Mouse (Mus musculus) induced T-regulatory cell, adult 2 months (primary cell): ENCODE data around the gene Chrna9.

ENCODE experiments used
- DNase-seq: peaks from one replicate; pipeline ENCODE4 v3.0.0-alpha.2; 2012; ENCODE audit warnings: low read depth

Gene Chrna9

GRCm38 (mm10) chr5:65919326-65919725, 15.4 kb upstream of the Chrna9 start:
- DNase-seq: peak; percentile 83

- no peak for DNase-seq
These were observed 14.8 kb upstream of the Chrna9 start for GRCm38 (mm10) chr5:65919904-65920303.

DNA sequence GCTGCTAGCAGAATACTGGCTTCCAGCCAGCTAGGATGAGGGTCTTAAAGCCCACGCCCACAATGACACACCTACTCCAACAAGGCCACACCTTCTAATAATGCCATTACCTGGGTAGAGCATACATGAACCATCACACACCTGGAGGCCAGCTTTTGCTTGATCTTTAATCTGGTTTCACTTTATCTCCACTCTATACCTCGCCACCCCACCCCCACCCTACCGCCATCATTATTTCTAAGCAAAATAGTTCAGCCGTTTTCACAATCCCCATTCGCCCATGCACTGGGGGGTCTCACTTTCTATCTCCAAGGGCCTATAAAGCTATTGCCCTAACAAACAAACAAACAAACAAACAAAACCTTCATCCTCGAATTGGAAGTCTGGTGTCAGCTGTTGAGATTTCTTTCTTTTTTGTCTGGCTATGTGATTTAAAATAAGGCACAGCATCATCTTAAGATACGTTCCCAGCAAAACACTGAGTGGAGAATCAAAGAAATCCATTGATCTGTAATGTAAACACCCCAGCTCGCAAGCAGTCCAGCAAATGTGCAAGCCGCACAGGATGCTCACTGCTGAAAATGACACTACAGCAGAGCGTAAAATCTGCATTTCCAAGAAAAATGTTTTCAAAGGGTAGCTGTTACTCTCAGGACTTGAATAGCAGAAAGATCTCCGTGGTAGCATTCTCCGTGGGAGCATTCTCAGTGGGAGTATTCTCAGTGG, 13.9 kb upstream of the Chrna9 start:
- DNase-seq: peak; percentile 72

GRCm38 (mm10) chr5:65921477-65922138, 13.1 kb upstream of the Chrna9 start:
- DNase-seq: peak; percentile 83

GRCm38 (mm10) chr5:65926666-65927065, 8.1 kb upstream of the Chrna9 start:
- DNase-seq: no peak

DNA sequence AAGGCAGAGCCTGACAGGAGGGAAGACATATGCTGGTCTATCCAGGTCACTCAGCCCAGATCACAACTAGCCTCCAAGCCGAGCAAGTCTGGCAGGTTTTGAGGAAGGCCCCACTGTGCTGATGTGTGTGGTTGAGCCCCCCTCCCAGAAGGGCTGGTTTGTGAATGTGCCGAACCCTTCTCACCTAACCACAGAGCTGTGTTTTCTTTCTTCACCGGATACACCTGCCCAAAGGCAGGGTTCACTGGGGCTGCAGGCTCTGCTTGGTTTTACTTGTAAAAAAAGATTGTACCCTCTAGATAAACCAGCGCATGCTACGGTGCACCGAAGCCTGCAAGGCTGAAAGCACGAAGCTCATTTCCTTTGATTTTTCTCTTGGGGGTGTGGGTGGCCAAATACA, 5.6 kb upstream of the Chrna9 start:
- DNase-seq: peak; percentile 89

- peak; percentile 52 for DNase-seq
These were observed 4.5 kb upstream of the Chrna9 start for GRCm38 (mm10) chr5:65930171-65930570.

DNA sequence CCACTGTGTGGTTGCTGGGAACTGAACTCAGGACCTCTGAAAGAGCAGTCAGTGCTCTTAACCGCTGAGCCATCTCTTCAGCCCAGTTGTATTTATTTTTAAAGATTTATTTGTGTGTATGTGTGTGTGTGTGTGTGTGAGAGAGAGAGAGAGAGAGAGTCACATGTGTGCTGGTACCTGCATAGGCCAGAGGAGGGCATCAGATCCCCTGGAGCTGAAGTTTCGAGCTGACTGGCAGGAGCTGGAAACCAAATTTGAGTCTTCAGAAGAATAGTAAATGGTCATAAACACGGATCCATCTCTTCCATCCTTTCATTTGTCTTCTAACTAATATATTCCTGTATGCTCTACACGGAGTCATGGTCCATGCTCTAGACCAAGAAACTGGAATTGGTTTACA, 1.5 kb upstream of the Chrna9 start:
- peak; percentile 28 for DNase-seq

DNA sequence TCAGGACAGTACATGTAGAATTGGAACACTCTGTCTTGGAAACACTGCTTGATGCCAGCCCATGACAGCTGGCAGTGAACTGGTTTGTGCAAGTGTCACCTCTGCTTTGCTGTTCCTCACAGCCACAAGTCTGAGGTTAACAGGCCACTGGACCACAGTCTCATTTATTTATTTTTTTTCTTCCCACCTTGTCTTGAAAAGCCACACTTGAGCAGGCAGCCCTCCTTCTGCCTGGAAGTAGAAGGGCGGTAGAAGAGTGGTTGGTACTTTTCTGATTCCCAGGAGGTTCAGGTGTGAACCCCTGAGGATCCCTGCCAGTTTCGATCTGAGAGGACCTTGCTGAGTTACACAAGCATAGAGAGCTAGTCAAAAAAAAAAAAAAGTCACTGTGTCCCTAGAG, 957 bp upstream of the Chrna9 start:
- peak; percentile 33 for DNase-seq

DNA sequence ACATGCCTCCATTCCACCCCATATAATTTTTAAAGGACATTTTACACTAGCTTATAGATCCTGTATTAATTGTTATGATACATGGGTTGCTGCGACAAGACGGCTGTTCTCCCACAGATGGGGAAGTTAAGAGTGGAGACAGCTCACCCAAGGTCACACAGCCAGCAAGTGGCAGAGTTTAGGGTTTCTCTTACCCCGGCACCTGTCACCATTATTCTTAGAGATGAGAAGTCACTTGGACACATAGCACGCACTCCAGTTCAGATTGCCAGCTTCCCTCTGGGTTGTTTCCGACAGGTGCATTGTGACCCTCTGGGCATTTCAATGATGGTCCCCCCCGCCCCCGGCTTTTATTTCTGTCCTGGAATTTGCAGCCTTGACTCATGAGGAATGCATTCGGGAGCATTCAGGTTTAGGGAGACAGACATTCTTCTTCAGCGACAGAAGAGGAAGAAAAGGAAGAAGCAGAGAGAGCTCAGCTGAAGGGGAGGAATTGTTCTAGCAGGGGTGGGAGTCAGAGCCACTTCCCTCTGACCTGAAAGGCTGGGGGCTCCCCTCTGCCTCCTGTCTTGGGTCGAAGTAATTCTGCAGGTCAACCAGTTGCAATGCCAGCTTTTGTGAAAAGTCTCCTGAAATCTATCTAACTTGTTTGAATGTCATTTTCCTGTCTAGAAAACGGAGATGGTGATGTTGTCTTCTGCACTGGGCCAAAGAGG, 2.4 kb downstream of the Chrna9 start:
- peak; percentile 37 for DNase-seq

- peak; percentile 93 for DNase-seq
These were observed 3.4 kb downstream of the Chrna9 start for GRCm38 (mm10) chr5:65937998-65938715.

DNA sequence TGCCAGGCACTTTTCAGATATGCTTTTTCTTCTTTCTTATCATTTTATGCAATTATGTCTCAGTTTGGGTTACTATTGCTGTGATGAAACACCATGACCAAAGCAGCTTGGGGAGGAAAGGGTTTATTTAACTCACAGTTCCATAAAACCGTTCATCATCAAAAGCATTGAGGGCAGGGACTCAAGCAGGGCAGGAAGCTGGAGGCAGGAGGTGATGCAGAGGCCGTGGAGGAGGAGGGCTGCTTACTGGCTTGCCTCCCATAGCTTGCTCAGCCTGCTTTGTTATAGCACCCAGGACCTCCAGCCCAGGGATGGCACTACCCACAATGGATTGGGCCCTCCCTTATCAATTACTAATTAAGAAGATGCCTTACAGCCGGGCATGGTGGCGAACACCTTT, 6.4 kb downstream of the Chrna9 start:
- DNase-seq: peak; percentile 24

DNA sequence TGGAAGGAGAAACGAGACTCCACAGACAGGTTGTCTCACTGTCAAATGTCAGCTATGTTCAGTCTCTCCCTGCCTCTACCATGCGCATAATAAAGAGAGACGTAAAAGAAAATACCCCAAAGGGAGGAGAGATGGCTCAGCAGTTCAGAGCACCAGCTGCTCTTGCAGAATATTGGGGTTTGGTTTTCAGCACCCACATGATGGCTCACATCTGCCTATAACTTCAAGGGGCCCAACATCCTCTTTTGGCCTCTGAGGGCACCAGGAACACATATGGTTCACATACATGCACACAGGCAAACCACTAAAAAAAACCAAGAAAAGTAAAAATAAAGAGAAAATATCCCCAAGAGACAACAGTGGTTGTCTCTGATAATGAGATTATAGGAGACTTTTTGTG, 15.1 kb downstream of the Chrna9 start:
- DNase-seq: peak; percentile 56

DNA sequence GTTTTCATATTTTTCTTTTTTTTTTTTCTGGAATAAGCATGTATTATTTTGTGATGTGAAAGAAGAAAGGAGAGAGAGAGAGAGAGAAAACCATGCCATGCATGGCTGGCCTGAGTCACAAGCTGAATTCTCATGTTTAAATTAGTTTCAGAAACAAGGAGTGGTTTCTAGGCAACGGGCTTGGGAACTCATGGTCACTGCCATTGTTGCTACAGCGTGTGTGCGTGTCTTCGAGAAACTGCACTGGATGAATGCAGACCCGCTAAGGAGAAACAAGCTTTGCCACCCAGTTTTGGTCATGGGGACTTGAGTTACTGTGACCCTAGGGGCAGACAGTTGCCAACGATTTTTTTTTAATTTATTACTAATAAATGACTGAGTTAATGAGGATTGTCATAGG, 15.5 kb downstream of the Chrna9 start:
- DNase-seq: peak; percentile 61

DNA sequence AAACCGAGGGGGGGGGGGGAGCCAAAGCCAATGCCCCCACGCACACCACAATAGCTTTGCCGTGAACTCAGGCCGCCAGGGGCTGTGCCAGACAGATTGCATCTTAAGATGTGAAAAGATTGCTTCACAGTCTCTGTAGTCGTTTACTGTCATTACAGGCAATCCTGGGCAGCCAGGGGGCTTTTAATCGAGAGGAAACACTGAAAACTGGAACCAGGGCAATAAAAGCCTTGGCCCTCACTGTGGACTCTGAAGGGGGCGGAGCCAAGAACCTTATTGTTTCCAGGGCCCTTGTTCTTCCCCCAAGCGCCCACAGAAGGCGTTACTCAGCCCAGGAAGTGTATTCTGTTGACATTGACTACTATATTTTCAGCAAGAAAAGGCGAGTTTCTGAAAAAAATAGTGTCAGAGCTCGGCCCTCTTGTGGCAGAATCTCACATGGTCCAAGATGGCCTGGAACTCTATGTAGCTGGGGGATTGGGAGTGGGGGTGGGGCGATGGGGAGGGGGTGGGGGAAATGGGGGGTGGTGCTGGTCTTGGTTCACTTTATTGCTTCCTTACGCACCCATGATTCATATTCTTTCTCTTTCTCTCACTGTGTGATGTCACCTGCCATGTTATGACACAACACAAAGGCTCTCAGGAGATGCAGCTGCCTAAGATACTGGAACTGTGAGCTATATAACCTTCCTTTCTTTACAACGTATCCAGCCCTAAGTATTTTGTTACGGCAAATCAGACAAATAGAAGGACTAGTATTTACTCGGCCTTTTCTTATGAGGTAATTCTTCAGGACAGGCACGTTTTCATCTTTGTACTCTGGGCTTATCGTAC, 16.2 kb downstream of the Chrna9 start:
- peak; percentile 94 for DNase-seq

GRCm38 (mm10) chr5:65951513-65951909, 16.8 kb downstream of the Chrna9 start:
- DNase-seq: peak; percentile 89

DNA sequence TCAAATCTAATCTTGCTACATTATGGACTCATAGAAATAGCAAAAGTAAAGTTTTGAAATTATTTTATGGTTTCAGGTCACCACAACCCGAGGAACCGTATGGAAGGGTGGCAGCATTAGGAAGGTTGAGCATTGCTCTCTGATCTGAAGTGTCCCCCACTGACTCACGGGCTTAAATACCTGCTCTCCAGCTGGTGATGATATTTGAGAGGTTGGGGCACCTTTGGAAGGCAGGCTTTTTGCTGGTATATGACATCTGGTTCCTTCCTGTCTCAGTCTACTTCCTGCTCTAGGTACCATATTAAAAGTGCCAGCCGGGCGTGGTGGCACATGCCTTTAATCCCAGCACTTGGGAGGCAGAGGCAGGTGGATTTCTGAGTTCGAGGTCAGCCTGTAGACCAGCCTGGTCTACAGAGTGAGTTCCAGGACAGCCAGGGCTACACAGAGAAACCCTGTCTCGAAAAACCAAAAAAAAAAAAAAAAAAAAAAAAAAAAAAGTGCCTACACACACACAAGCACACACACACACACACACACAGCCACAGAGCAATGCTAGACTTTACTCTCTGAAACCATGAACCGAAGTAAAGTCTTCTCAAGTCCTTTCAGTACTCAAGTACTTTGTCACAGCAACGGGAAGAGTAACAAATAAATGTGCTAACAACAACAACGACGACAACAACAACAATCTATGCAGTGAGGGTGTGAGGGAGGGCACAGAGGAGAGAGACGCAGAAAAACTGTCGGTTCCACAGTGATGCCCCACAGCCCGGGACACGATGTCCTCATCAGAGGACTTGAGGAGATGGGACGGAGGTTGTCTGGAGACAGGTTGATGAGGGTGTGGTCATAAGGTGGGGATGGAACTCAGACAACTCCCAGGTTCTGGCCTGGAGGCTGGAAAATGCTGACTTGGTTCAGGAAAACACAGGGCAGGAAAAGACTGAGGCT, 19.7 kb downstream of the Chrna9 start:
- peak; percentile 72 for DNase-seq

GRCm38 (mm10) chr5:65955343-65956143, 20.8 kb downstream of the Chrna9 start:
- DNase-seq: peak; percentile 98
